Mouse (Mus musculus) liver, embryonic 15.5 days (tissue): ENCODE measurements around the gene Kl. TPM values are rescaled to one million over a fixed set of nuclear protein-coding genes. Genes with fewer than 3 reads are reported as not detected.

ENCODE experiments used
- ATAC-seq: fragments of 200-750 bp; cut with Nextera tagmentation; 2 replicates; pipeline ENCODE4 v1.8.0; 2017; ENCODE audit warnings: moderate number of reproducible peaks, mild to moderate bottlenecking, moderate library complexity; ENCODE audit not compliant: insufficient read depth
- H3K27ac ChIP-seq: fragments of 300-500 bp; sonication (generic); replicated peaks from 2 replicates; pipeline ENCODE4 v1.5.1; 2015; ENCODE audit warnings: mild to moderate bottlenecking, inconsistent platforms
- H3K27me3 ChIP-seq: fragments of 300-500 bp; sonication (generic); 2 replicates; pipeline ENCODE4 v1.6.1; 2015; ENCODE audit warnings: mild to moderate bottlenecking, inconsistent platforms
- H3K36me3 ChIP-seq: fragments of 300-500 bp; sonication (generic); replicated peaks from 2 replicates; pipeline ENCODE4 v1.6.1; 2015; ENCODE audit warnings: moderate library complexity, mild to moderate bottlenecking, inconsistent platforms
- H3K4me1 ChIP-seq: fragments of 300-500 bp; sonication (generic); replicated peaks from 2 replicates; pipeline ENCODE4 v1.6.1; 2015; ENCODE audit warnings: inconsistent platforms
- H3K4me2 ChIP-seq: fragments of 300-500 bp; sonication (generic); 2 replicates; pipeline ENCODE4 v1.6.1; 2015; ENCODE audit warnings: moderate library complexity, mild to moderate bottlenecking, inconsistent platforms
- H3K4me3 ChIP-seq: fragments of 300-500 bp; sonication (generic); replicated peaks from 2 replicates; pipeline ENCODE4 v1.5.1; 2015; ENCODE audit warnings: mild to moderate bottlenecking, inconsistent platforms
- H3K9ac ChIP-seq: fragments of 300-500 bp; sonication (generic); 2 replicates; pipeline ENCODE4 v1.6.1; 2015; ENCODE audit warnings: moderate library complexity, mild to moderate bottlenecking, inconsistent platforms
- H3K9me3 ChIP-seq: fragments of 300-500 bp; sonication (generic); replicated peaks from 2 replicates; pipeline ENCODE4 v1.6.1; 2016; ENCODE audit warnings: inconsistent platforms
- WGBS: fragments of 180-500 bp; shearing (Covaris S2); methylation state at CpG from one replicate; pipeline ENCODE4 v1.1.7; 2015; ENCODE audit warnings: mixed read lengths; ENCODE audit not compliant: insufficient replicate concordance; 5-methylcytosine and 5-hydroxymethylcytosine counted together
- polyA plus RNA-seq: library from polyadenylated mRNA; unstranded; fragments of >200 nt; fragmentation: Nextera tagmentation; extraction: Ambion mirVana; gene quantifications from 2 replicates; pipeline ENCODE4 v1.2.1, GENCODE M21; 2015

Kl gene
- polyA plus RNA-seq, 1 experiment from 2014 or later = 0.09 TPM

GRCm38 (mm10) chr5:150967925-150968324, 15.5 kb downstream of the Kl start:
- no peak overlapping the region for H3K4me3 ChIP-seq
- H3K4me1 ChIP-seq = no peaks in the 10 kb centered on the region
- no peak overlapping the region for H3K4me2 ChIP-seq
- H3K27ac ChIP-seq = no peak overlapping the region
- no peak overlapping the region for H3K9ac ChIP-seq
- H3K27me3 ChIP-seq = no peaks in the 10 kb centered on the region
- ATAC-seq = no peak
- WGBS = 75% methylated on average over 2 of the region's 2 CpGs
- no peaks in the 10 kb centered on the region for H3K36me3 ChIP-seq
- H3K9me3 ChIP-seq = no peaks in the 10 kb centered on the region

- Histone ChIP-seq H3K27me3 (no peaks in the 10 kb centered on the region), H3K9ac (no peak overlapping the region), H3K27ac (no peak overlapping the region), H3K4me3 (no peak overlapping the region), H3K4me1 (no peaks in the 10 kb centered on the region), H3K36me3 (no peaks in the 10 kb centered on the region), H3K9me3 (no peaks in the 10 kb centered on the region), H3K4me2 (no peak overlapping the region)
- no peak for ATAC-seq
- 42% methylated on average over 3 of the region's 3 CpGs for WGBS
Measured at GRCm38 (mm10) chr5:150970551-150970950, 18.1 kb downstream of the Kl start.

- Histone ChIP-seq H3K27ac (no peak overlapping the region), H3K4me3 (no peak overlapping the region), H3K27me3 (no peaks in the 10 kb centered on the region), H3K4me1 (no peaks in the 10 kb centered on the region), H3K4me2 (no peak overlapping the region), H3K9ac (no peak overlapping the region), H3K9me3 (no peaks in the 10 kb centered on the region), H3K36me3 (no peaks in the 10 kb centered on the region)
- ATAC-seq = no peak
- 65% methylated on average over 6 of the region's 6 CpGs for WGBS
Measured at GRCm38 (mm10) chr5:150971126-150971525, 18.7 kb downstream of the Kl start.

GRCm38 (mm10) chr5:150974226-150974625, 21.8 kb downstream of the Kl start:
- H3K4me3 ChIP-seq = no peak overlapping the region
- H3K4me1 ChIP-seq = no peaks in the 10 kb centered on the region
- H3K27ac ChIP-seq = no peak overlapping the region
- H3K9me3 ChIP-seq = no peaks in the 10 kb centered on the region
- no peak for ATAC-seq
- whole genome bisulfite sequencing = 66% methylated on average over 3 of the region's 3 CpGs
- no peaks in the 10 kb centered on the region for H3K36me3 ChIP-seq
- H3K4me2 ChIP-seq = no peak overlapping the region
- H3K9ac ChIP-seq = no peak overlapping the region
- H3K27me3 ChIP-seq = no peaks in the 10 kb centered on the region

GRCm38 (mm10) chr5:150977383-150977958, 25.1 kb downstream of the Kl start:
- H3K27ac ChIP-seq = no peak overlapping the region
- H3K27me3 ChIP-seq = no peaks in the 10 kb centered on the region
- no peak overlapping the region for H3K4me2 ChIP-seq
- H3K4me1 ChIP-seq = no peaks in the 10 kb centered on the region
- no peak overlapping the region for H3K9ac ChIP-seq
- no peak for ATAC-seq
- WGBS = 60% methylated on average over 14 of the region's 14 CpGs
- H3K4me3 ChIP-seq = no peak overlapping the region
- H3K9me3 ChIP-seq = no peaks in the 10 kb centered on the region
- no peaks in the 10 kb centered on the region for H3K36me3 ChIP-seq

- ATAC-seq = no peak
- Histone ChIP-seq H3K9ac (no peak overlapping the region), H3K4me2 (no peak overlapping the region), H3K36me3 (no peaks in the 10 kb centered on the region), H3K9me3 (no peaks in the 10 kb centered on the region), H3K4me3 (no peak overlapping the region), H3K27me3 (no peaks in the 10 kb centered on the region), H3K4me1 (no peaks in the 10 kb centered on the region), H3K27ac (no peak overlapping the region)
- WGBS = 59% methylated on average over 5 of the region's 5 CpGs
Measured at GRCm38 (mm10) chr5:150979341-150980136, 27.1 kb downstream of the Kl start.

- no peak overlapping the region for H3K4me3 ChIP-seq
- 68% methylated on average over 2 of the region's 2 CpGs for WGBS
- H3K4me1 ChIP-seq = no peaks in the 10 kb centered on the region
- H3K27me3 ChIP-seq = no peaks in the 10 kb centered on the region
- H3K9ac ChIP-seq = no peak overlapping the region
- no peaks in the 10 kb centered on the region for H3K9me3 ChIP-seq
- no peak overlapping the region for H3K27ac ChIP-seq
- ATAC-seq = no peak
- H3K4me2 ChIP-seq = no peak overlapping the region
- no peaks in the 10 kb centered on the region for H3K36me3 ChIP-seq
Measured at GRCm38 (mm10) chr5:150982082-150982481, 29.7 kb downstream of the Kl start.

GRCm38 (mm10) chr5:150994096-150994495, 41.7 kb downstream of the Kl start:
- Histone ChIP-seq H3K9ac (no peak overlapping the region), H3K36me3 (no peaks in the 10 kb centered on the region), H3K4me2 (no peak overlapping the region), H3K27me3 (no peaks in the 10 kb centered on the region), H3K27ac (no peak overlapping the region), H3K4me3 (no peak overlapping the region), H3K9me3 (no peaks in the 10 kb centered on the region), H3K4me1 (no peaks in the 10 kb centered on the region)
- ATAC-seq = no peak
- 61% methylated on average over 7 of the region's 7 CpGs for WGBS

- no peak for ATAC-seq
- no peak overlapping the region for H3K4me3 ChIP-seq
- H3K4me2 ChIP-seq = no peak overlapping the region
- WGBS = 69% methylated on average over 2 of the region's 2 CpGs
- H3K9me3 ChIP-seq = no peaks in the 10 kb centered on the region
- H3K9ac ChIP-seq = no peak overlapping the region
- no peaks in the 10 kb centered on the region for H3K4me1 ChIP-seq
- no peaks in the 10 kb centered on the region for H3K27me3 ChIP-seq
- H3K27ac ChIP-seq = no peak overlapping the region
- no peaks in the 10 kb centered on the region for H3K36me3 ChIP-seq
Measured at GRCm38 (mm10) chr5:150996586-150996985, 44.2 kb downstream of the Kl start.

GRCm38 (mm10) chr5:151001111-151001510, 48.7 kb downstream of the Kl start:
- Histone ChIP-seq H3K4me2 (no peak overlapping the region), H3K9ac (no peak overlapping the region), H3K9me3 (no peaks in the 10 kb centered on the region), H3K4me1 (no peaks in the 10 kb centered on the region), H3K27me3 (no peaks in the 10 kb centered on the region), H3K27ac (no peak overlapping the region), H3K36me3 (no peaks in the 10 kb centered on the region), H3K4me3 (no peak overlapping the region)
- WGBS = 57% methylated on average over 7 of the region's 7 CpGs
- ATAC-seq = no peak

GRCm38 (mm10) chr5:151002051-151002450, 49.6 kb downstream of the Kl start:
- no peak for ATAC-seq
- no peaks in the 10 kb centered on the region for H3K4me1 ChIP-seq
- H3K4me2 ChIP-seq = no peak overlapping the region
- H3K27me3 ChIP-seq = no peaks in the 10 kb centered on the region
- 73% methylated on average over 4 of the region's 4 CpGs for WGBS
- H3K36me3 ChIP-seq = no peaks in the 10 kb centered on the region
- H3K4me3 ChIP-seq = no peak overlapping the region
- H3K27ac ChIP-seq = no peak overlapping the region
- H3K9ac ChIP-seq = no peak overlapping the region
- H3K9me3 ChIP-seq = no peaks in the 10 kb centered on the region
